In genomic region chr7:81167124-81167523, GRCm38 (mm10) we compare ENCODE assay signal across 8 mouse cellular contexts. TPM values are rescaled to one million over a fixed set of nuclear protein-coding genes. Genes with fewer than 3 reads are reported as not detected.
DNase-seq lines count a peak whose midpoint lies in the region; ATAC-seq and TF ChIP-seq lines count a peak whose summit lies in the region.

No protein-coding gene starts in this region.

- peak; percentile 69 for TF ChIP-seq CTCF in cortical plate, adult 2 months (IDR thresholded peaks at IDR 0.05; ENCODE audit: extremely low read depth, insufficient read depth, low read length)

- no peak overlapping the region for H3K4me3 ChIP-seq in cortical plate, adult 2 months (ENCODE audit: insufficient read depth, low read length)

- no peak overlapping the region for H3K27ac ChIP-seq in cortical plate, adult 2 months (ENCODE audit: insufficient read depth, low read length)

- TF ChIP-seq POLR2A in cortical plate, adult 2 months (IDR thresholded peaks at IDR 0.05; ENCODE audit: extremely low read depth, insufficient read depth, low read length): no peak

- H3K4me1 ChIP-seq in cortical plate, adult 2 months (ENCODE audit: control insufficient read depth, insufficient read depth, low read length): no peaks in the 10 kb centered on the region

- peak; percentile 37 to 43; a peak in 2 of 4 replicates for ATAC-seq in hematopoietic stem cell, adult 5-6 weeks (replicated peaks in 1 of 2; ENCODE audit: insufficient read depth in 1 of 2, low FRiP score in 2 of 2, low TSS enrichment in 1 of 2, low read depth in 1 of 2, poor library complexity in 2 of 2, severe bottlenecking in 2 of 2)

- DNase-seq in adrenal gland, postnatal 14 days: peak; percentile 62
- no peak for DNase-seq in adrenal gland, postnatal 25 days
- peak; percentile 21 for DNase-seq in ovary, postnatal 14 days (ENCODE audit: low spot score)
- no peak for DNase-seq in ovary, postnatal 36 days (ENCODE audit: low spot score)
- peak; percentile 61 for DNase-seq in lung, postnatal 25 days (ENCODE audit: low spot score)
- no peak for DNase-seq in urinary bladder, adult 2 months (ENCODE audit: low spot score)

RNA-seq across cellular contexts. Expression of gene Pde8a, which starts 46.3 kb away (rescaled TPM):
- total RNA-seq in adrenal gland, postnatal 14 days (2021): 33.3 and 38.6 TPM in 2 replicates
- 29.9 and 34.0 TPM in 2 replicates for total RNA-seq in adrenal gland, postnatal 25 days (2021)
- 13.1 and 16.1 TPM in 2 replicates for polyA plus RNA-seq in cortical plate, adult 2 months (2012; rRNA removed)
- total RNA-seq in hematopoietic stem cell, adult 5-6 weeks (2017): 3.8 and 7.7 TPM in 2 replicates
- polyA plus RNA-seq in urinary bladder, adult 2 months (2012; rRNA removed): 14.1 and 16.4 TPM in 2 replicates

RNA-seq across cellular contexts. Expression of gene Slc28a1, which starts 52.5 kb away (rescaled TPM):
- total RNA-seq in adrenal gland, postnatal 14 days (2021): 0.19 and 0.30 TPM in 2 replicates
- total RNA-seq in adrenal gland, postnatal 25 days (2021): 0.15 TPM in 1 of 2 replicates, not detected in the other
- polyA plus RNA-seq in cortical plate, adult 2 months (2012; rRNA removed): 0.33 and 0.36 TPM in 2 replicates
- total RNA-seq in hematopoietic stem cell, adult 5-6 weeks (2017): not detected in 2 replicates
- 0.01 and 0.03 TPM in 2 replicates for polyA plus RNA-seq in urinary bladder, adult 2 months (2012; rRNA removed)

Comparison
In these comparisons a context has a peak if more than half of its experiments do, and no peak if none do; other contexts are left out.
1. DNase-seq: peak in adrenal gland, postnatal 14 days (single experiment), ovary, postnatal 14 days (single experiment) and lung, postnatal 25 days (single experiment); none in adrenal gland, postnatal 25 days (single experiment), ovary, postnatal 36 days (single experiment) and urinary bladder, adult 2 months (single experiment).